Mouse (Mus musculus) heart, adult 2 months (tissue): ENCODE data around the gene Mindy4b-ps. TPM values are rescaled to one million over a fixed set of nuclear protein-coding genes. Genes with fewer than 3 reads are reported as not detected.

Experiments used
- DNase-seq, 2 experiments: peaks; one replicate each; pipeline ENCODE4 v3.0.0; 2021
- H3K27ac ChIP-seq: fragments of 200-600 bp; 2 replicates; pipeline ENCODE4 v1.8.1; 2022
- H3K27me3 ChIP-seq: fragments of 200-500 bp; 2 replicates; pipeline ENCODE4 v1.6.1; 2012; ENCODE audit warnings: mild to moderate bottlenecking, low read length, inconsistent platforms, mixed read lengths; ENCODE audit not compliant: control insufficient read depth, insufficient read depth
- H3K36me3 ChIP-seq: fragments of 200-500 bp; 2 replicates; pipeline ENCODE4 v1.6.1; 2012; ENCODE audit warnings: low read length, inconsistent platforms; ENCODE audit not compliant: control insufficient read depth, insufficient read depth
- H3K4me1 ChIP-seq: fragments of 200-500 bp; 2 replicates; pipeline ENCODE4 v1.6.1; 2011; ENCODE audit warnings: low read length; ENCODE audit not compliant: control insufficient read depth, insufficient read depth
- H3K4me3 ChIP-seq: fragments of 200-600 bp; 2 replicates; pipeline ENCODE4 v1.8.1; 2022
- H3K79me2 ChIP-seq: fragments of 200-500 bp; replicated peaks from 2 replicates; pipeline ENCODE4 v1.6.1; 2012; ENCODE audit warnings: mild to moderate bottlenecking, inconsistent platforms, low read length, moderate library complexity, mixed read lengths; ENCODE audit not compliant: control insufficient read depth, insufficient read depth
- H3K9ac ChIP-seq: fragments of 200-500 bp; 2 replicates; pipeline ENCODE4 v1.6.1; 2012; ENCODE audit warnings: low read depth, mild to moderate bottlenecking, control low read depth, inconsistent platforms, low read length, mixed read lengths
- CTCF ChIP-seq: fragments of 200-600 bp; IDR thresholded peaks from 2 replicates; pipeline ENCODE4 v1.8.1; 2022; ENCODE audit warnings: antibody characterized with exemption, mild to moderate bottlenecking, moderate library complexity
- EP300 ChIP-seq: fragments of 200-500 bp; IDR thresholded peaks from 2 replicates; pipeline ENCODE4 v1.6.1; 2011; ENCODE audit warnings: low read depth, low read length, control low read depth; ENCODE audit not compliant: insufficient read depth
- POLR2A ChIP-seq: fragments of 200-500 bp; IDR thresholded peaks from 2 replicates; pipeline ENCODE4 v1.6.1; 2011; ENCODE audit warnings: mild to moderate bottlenecking, low read depth, low read length, control low read depth; ENCODE audit not compliant: insufficient read depth
- WGBS: fragments of 180-500 bp; shearing (Covaris S2); methylation state at CpG from one replicate; pipeline ENCODE4 v1.1.7; 2018; 5-methylcytosine and 5-hydroxymethylcytosine counted together
- intact Hi-C: fragments of 180-260 bp; cut with DNase I; formaldehyde crosslinking; loops from one replicate; pipeline ENCODE4 v1.15.1; 2025
- polyA plus RNA-seq: library from polyadenylated mRNA; depleted of rRNA; stranded (reverse); fragments of >200 nt; gene quantifications from 2 replicates; pipeline ENCODE4 v1.2.3, GENCODE M21; 2012
- total RNA-seq, 2 experiments: library from RNA; stranded (reverse); gene quantifications; 2 replicates each; pipeline ENCODE4 v1.2.3; 2021

The Mindy4b-ps gene
- total and polyA plus RNA-seq, 3 experiments = 0.20 to 0.31 (median 0.21) TPM

- no peaks in the 10 kb centered on the region for H3K4me1 ChIP-seq
- no peaks in the 10 kb centered on the region for H3K36me3 ChIP-seq
- DNase-seq = no peak
- no peaks in the 10 kb centered on the region for H3K79me2 ChIP-seq
- H3K27me3 ChIP-seq = no peaks in the 10 kb centered on the region
- 82% methylated on average over 8 of the region's 8 CpGs for WGBS
- no peak for TF ChIP-seq POLR2A
- intact Hi-C loops = no loop called here
- no peak overlapping the region for H3K27ac ChIP-seq
- no peak overlapping the region for H3K9ac ChIP-seq
- no peak overlapping the region for H3K4me3 ChIP-seq
Measured at GRCm38 (mm10) chr3:58798245-58798644, 23.9 kb downstream of the Mindy4b-ps start.

- Histone ChIP-seq H3K27ac (no peak overlapping the region), H3K36me3 (no peaks in the 10 kb centered on the region), H3K79me2 (no peaks in the 10 kb centered on the region), H3K4me3 (no peak overlapping the region), H3K27me3 (no peaks in the 10 kb centered on the region), H3K9ac (no peak overlapping the region), H3K4me1 (no peaks in the 10 kb centered on the region)
- no peak for DNase-seq
- TF ChIP-seq POLR2A (no peak), CTCF (no peak), EP300 (no peak)
- WGBS = 69% methylated on average over 7 of the region's 7 CpGs
- intact Hi-C loops = loop anchor here (10.0 kb wide), 1 partner anchor 275 kb away; no protein-coding TSS in a partner anchor
Measured at GRCm38 (mm10) chr3:58789473-58789872, 32.6 kb downstream of the Mindy4b-ps start.

GRCm38 (mm10) chr3:58789033-58789432 is 33.1 kb downstream of the Mindy4b-ps start:
- no peak overlapping the region for H3K4me3 ChIP-seq
- H3K27ac ChIP-seq = no peak overlapping the region
- H3K27me3 ChIP-seq = no peaks in the 10 kb centered on the region
- H3K4me1 ChIP-seq = no peaks in the 10 kb centered on the region
- no peak for TF ChIP-seq CTCF
- TF ChIP-seq POLR2A = no peak
- no peak for TF ChIP-seq EP300
- H3K36me3 ChIP-seq = no peaks in the 10 kb centered on the region
- DNase-seq = no peak
- intact Hi-C loops = loop anchor here (10.0 kb wide), 1 partner anchor 274 kb away; no protein-coding TSS in a partner anchor
- no peak overlapping the region for H3K9ac ChIP-seq
- no peaks in the 10 kb centered on the region for H3K79me2 ChIP-seq
- WGBS = 58% methylated on average over 5 of the region's 5 CpGs

- Histone ChIP-seq H3K27me3 (no peaks in the 10 kb centered on the region), H3K9ac (no peak overlapping the region), H3K79me2 (no peaks in the 10 kb centered on the region), H3K36me3 (no peaks in the 10 kb centered on the region), H3K4me1 (no peaks in the 10 kb centered on the region), H3K27ac (no peak overlapping the region), H3K4me3 (no peak overlapping the region)
- TF ChIP-seq CTCF (no peak), EP300 (no peak), POLR2A (no peak)
- 68% methylated on average over 4 of the region's 4 CpGs for WGBS
- intact Hi-C loops = loop anchor here (2.0 to 10.0 kb wide), 2 partner anchors 16 to 272 kb away; no protein-coding TSS in a partner anchor
- DNase-seq = no peak
Measured at GRCm38 (mm10) chr3:58786470-58786869, 35.6 kb downstream of the Mindy4b-ps start.

- Histone ChIP-seq H3K27me3 (no peaks in the 10 kb centered on the region), H3K36me3 (no peaks in the 10 kb centered on the region), H3K79me2 (no peaks in the 10 kb centered on the region), H3K4me3 (no peak overlapping the region), H3K4me1 (no peaks in the 10 kb centered on the region), H3K27ac (no peak overlapping the region), H3K9ac (no peak overlapping the region)
- 15% methylated on average over 10 of the region's 10 CpGs for WGBS
- intact Hi-C loops = loop anchor here (2.0 to 10.0 kb wide), 2 partner anchors 17 to 271 kb away; no protein-coding TSS in a partner anchor
- no peak for TF ChIP-seq POLR2A
- peak; percentile 71 for TF ChIP-seq CTCF
- peak; percentile 37 to 45 for DNase-seq
Measured at GRCm38 (mm10) chr3:58785863-58786262, 36.2 kb downstream of the Mindy4b-ps start.

GRCm38 (mm10) chr3:58784219-58785092 is 37.7 kb downstream of the Mindy4b-ps start:
- Histone ChIP-seq H3K27ac (no peak overlapping the region), H3K9ac (no peak overlapping the region), H3K79me2 (no peaks in the 10 kb centered on the region), H3K36me3 (no peaks in the 10 kb centered on the region), H3K4me1 (no peaks in the 10 kb centered on the region), H3K4me3 (no peak overlapping the region), H3K27me3 (no peaks in the 10 kb centered on the region)
- DNase-seq = no peak
- TF ChIP-seq CTCF = peak; percentile 81
- no peak for TF ChIP-seq POLR2A
- 36% methylated on average over 8 of the region's 8 CpGs for WGBS
- intact Hi-C loops = loop anchor here (1.0 to 10.0 kb wide), 3 partner anchors 57 to 270 kb away; no protein-coding TSS in a partner anchor
